Mouse (Mus musculus) MEL (cell line): ENCODE results near the gene Opa1.

Source experiments
- BHLHE40 ChIP-seq: IDR thresholded peaks from 2 replicates; pipeline ENCODE4 v1.6.1; 2012; ENCODE audit warnings: low read depth, mild to moderate bottlenecking, inconsistent platforms, low read length, improper control_type of control experiment, borderline replicate concordance
- CHD2 ChIP-seq: IDR thresholded peaks from 2 replicates; pipeline ENCODE4 v1.6.1; 2011; ENCODE audit warnings: low read length, improper control_type of control experiment
- CTCF ChIP-seq, 3 experiments: IDR thresholded peaks in 2 of 3; conservative IDR thresholded peaks in 1 of 3; 2 replicates each; pipeline ENCODE4 v1.5.1; 2011 to 2012; ENCODE audit warnings: low read length in 3 of 3, low read depth in 2 of 3, mild to moderate bottlenecking in 2 of 3, improper control_type of control experiment in 1 of 3, inconsistent platforms in 1 of 3, mixed read lengths in 1 of 3, moderate library complexity in 1 of 3; ENCODE audit not compliant: control insufficient read depth in 1 of 3, insufficient read depth in 1 of 3, poor library complexity in 1 of 3, severe bottlenecking in 1 of 3
- EP300 ChIP-seq, 2 experiments: IDR thresholded peaks; 2 replicates each; pipeline ENCODE4 v1.6.1; 2011; ENCODE audit warnings: improper control_type of control experiment in 2 of 2, low read length in 2 of 2, low read depth in 1 of 2, mild to moderate bottlenecking in 1 of 2
- ETS1 ChIP-seq: IDR thresholded peaks from 2 replicates; pipeline ENCODE4 v1.6.1; 2012; ENCODE audit warnings: low read depth, mild to moderate bottlenecking, inconsistent platforms, low read length, improper control_type of control experiment, moderate library complexity
- GABPA ChIP-seq: IDR thresholded peaks from 2 replicates; pipeline ENCODE4 v1.6.1; 2012; ENCODE audit warnings: low read depth, mild to moderate bottlenecking, inconsistent platforms, low read length, improper control_type of control experiment, moderate library complexity
- JUND ChIP-seq: IDR thresholded peaks from 2 replicates; pipeline ENCODE4 v1.6.1; 2011; ENCODE audit warnings: low read depth, mild to moderate bottlenecking, improper control_type of control experiment, low read length
- KAT2A ChIP-seq: conservative IDR thresholded peaks from 2 replicates; pipeline ENCODE4 v1.6.1; 2012; ENCODE audit warnings: low read depth, low read length, improper control_type of control experiment, inconsistent platforms
- MEF2A ChIP-seq: IDR thresholded peaks from 2 replicates; pipeline ENCODE4 v1.6.1; 2014; ENCODE audit warnings: low read depth, mild to moderate bottlenecking, inconsistent platforms, low read length, improper control_type of control experiment; ENCODE audit not compliant: poor library complexity, insufficient replicate concordance, severe bottlenecking; ENCODE audit errors: extremely low read depth
- POLR2A ChIP-seq, 2 experiments: IDR thresholded peaks; 2 replicates each; pipeline ENCODE4 v1.6.1; 2011 to 2012; ENCODE audit warnings: low read length in 2 of 2, mild to moderate bottlenecking in 2 of 2, control low read depth in 1 of 2, improper control_type of control experiment in 1 of 2, low read depth in 1 of 2, moderate library complexity in 1 of 2; ENCODE audit not compliant: control insufficient read depth in 1 of 2, insufficient read depth in 1 of 2, poor library complexity in 1 of 2
- POLR2AphosphoS2 ChIP-seq: IDR thresholded peaks from 2 replicates; pipeline ENCODE4 v1.6.1; 2011; ENCODE audit warnings: low read length, improper control_type of control experiment
- POLR2AphosphoS5 ChIP-seq: IDR thresholded peaks from 2 replicates; pipeline ENCODE4 v1.6.1; 2012; ENCODE audit warnings: low read depth, borderline replicate concordance, mild to moderate bottlenecking, inconsistent platforms, low read length, moderate library complexity, mixed read lengths
- RAD21 ChIP-seq: IDR thresholded peaks from 2 replicates; pipeline ENCODE4 v1.6.1; 2011; ENCODE audit warnings: mild to moderate bottlenecking, low read depth, low read length, improper control_type of control experiment
- TAL1 ChIP-seq: IDR thresholded peaks from 2 replicates; pipeline ENCODE4 v1.6.1; 2012; ENCODE audit warnings: mild to moderate bottlenecking, inconsistent platforms, low read length, moderate library complexity, mixed read lengths

- TF ChIP-seq POLR2AphosphoS5 (no peak), CTCF (IDR thresholded peaks at IDR 0.05 in 2 of 3, conservative IDR thresholded peaks at IDR 0.05 in 1 of 3; ENCODE audit: control insufficient read depth in 1 of 3, insufficient read depth in 1 of 3, low read depth in 2 of 3, low read length in 3 of 3, poor library complexity in 1 of 3, severe bottlenecking in 1 of 3) (no peak), GABPA (no peak), POLR2A (IDR thresholded peaks at IDR 0.05; ENCODE audit: control insufficient read depth in 1 of 2, insufficient read depth in 1 of 2, low read depth in 1 of 2, low read length in 2 of 2, poor library complexity in 1 of 2) (no peak), BHLHE40 (no peak), JUND (no peak), RAD21 (no peak), ETS1 (no peak), KAT2A (no peak), EP300 (IDR thresholded peaks at IDR 0.05; ENCODE audit: low read depth in 1 of 2, low read length in 2 of 2) (no peak), MEF2A (no peak), POLR2AphosphoS2 (no peak), CHD2 (no peak), TAL1 (no peak)
Measured at GRCm38 (mm10) chr16:29670806-29671205, 91.7 kb downstream of the Opa1 start.
